Mouse (Mus musculus): ENCODE measurements around the gene Arih2. TPM values are rescaled to one million over a fixed set of nuclear protein-coding genes. Genes with fewer than 3 reads are reported as not detected.
A peak's percentile ranks its signal among the peaks of the same experiment; 100 is the strongest.
"Not testable (repeated sequence)": the region's sequence is repeated elsewhere in the genome, so short reads cannot be mapped to it uniquely, and the experiment has no call there.

The Arih2 gene
- polyA plus RNA-seq, 1 experiment: 43.7 TPM

- H3K27ac ChIP-seq (ENCODE audit: insufficient read depth, low read length): no peak overlapping the region
- TF ChIP-seq CTCF (IDR thresholded peaks at IDR 0.05; ENCODE audit: extremely low read depth, insufficient read depth, low read length): no peak
- TF ChIP-seq POLR2A (IDR thresholded peaks at IDR 0.05; ENCODE audit: extremely low read depth, insufficient read depth, low read length): no peak
- no peaks in the 10 kb centered on the region for H3K4me1 ChIP-seq (ENCODE audit: control insufficient read depth, insufficient read depth, low read length)
- H3K4me3 ChIP-seq (ENCODE audit: insufficient read depth, low read length): no peak overlapping the region
Observed at GRCm38 (mm10) chr9:108628141-108628540, 21.0 kb downstream of the Arih2 start.

GRCm38 (mm10) chr9:108626498-108626897 lies 22.7 kb downstream of the Arih2 start:
- H3K4me1 ChIP-seq (ENCODE audit: control insufficient read depth, insufficient read depth, low read length): no peaks in the 10 kb centered on the region
- no peak overlapping the region for H3K27ac ChIP-seq (ENCODE audit: insufficient read depth, low read length)
- no peak overlapping the region for H3K4me3 ChIP-seq (ENCODE audit: insufficient read depth, low read length)
- TF ChIP-seq CTCF (IDR thresholded peaks at IDR 0.05; ENCODE audit: extremely low read depth, insufficient read depth, low read length) (no peak), POLR2A (IDR thresholded peaks at IDR 0.05; ENCODE audit: extremely low read depth, insufficient read depth, low read length) (no peak)

- no peaks in the 10 kb centered on the region for H3K4me1 ChIP-seq (ENCODE audit: control insufficient read depth, insufficient read depth, low read length)
- H3K27ac ChIP-seq (ENCODE audit: insufficient read depth, low read length): no peak overlapping the region
- no peak overlapping the region for H3K4me3 ChIP-seq (ENCODE audit: insufficient read depth, low read length)
- no peak for TF ChIP-seq CTCF (IDR thresholded peaks at IDR 0.05; ENCODE audit: extremely low read depth, insufficient read depth, low read length)
- TF ChIP-seq POLR2A (IDR thresholded peaks at IDR 0.05; ENCODE audit: extremely low read depth, insufficient read depth, low read length): no peak
Observed at GRCm38 (mm10) chr9:108617301-108617700, 31.9 kb downstream of the Arih2 start.

GRCm38 (mm10) chr9:108611488-108611887 lies 37.7 kb downstream of the Arih2 start:
- Histone ChIP-seq H3K4me3 (ENCODE audit: insufficient read depth, low read length) (no peak overlapping the region), H3K27ac (ENCODE audit: insufficient read depth, low read length) (no peak overlapping the region), H3K4me1 (ENCODE audit: control insufficient read depth, insufficient read depth, low read length) (no peaks in the 10 kb centered on the region; the same call in 1 of the 2 replicates)
- TF ChIP-seq CTCF (IDR thresholded peaks at IDR 0.05; ENCODE audit: extremely low read depth, insufficient read depth, low read length) (no peak), POLR2A (IDR thresholded peaks at IDR 0.05; ENCODE audit: extremely low read depth, insufficient read depth, low read length) (no peak)

GRCm38 (mm10) chr9:108608889-108609288 lies 40.3 kb downstream of the Arih2 start:
- H3K4me3 ChIP-seq (ENCODE audit: insufficient read depth, low read length): no peak overlapping the region
- H3K4me1 ChIP-seq (ENCODE audit: control insufficient read depth, insufficient read depth, low read length): no peaks in the 10 kb centered on the region; the same call in 1 of the 2 replicates
- TF ChIP-seq CTCF (IDR thresholded peaks at IDR 0.05; ENCODE audit: extremely low read depth, insufficient read depth, low read length) (no peak), POLR2A (IDR thresholded peaks at IDR 0.05; ENCODE audit: extremely low read depth, insufficient read depth, low read length) (no peak)
- no peak overlapping the region for H3K27ac ChIP-seq (ENCODE audit: insufficient read depth, low read length)

GRCm38 (mm10) chr9:108607929-108608328 lies 41.3 kb downstream of the Arih2 start:
- not testable (repeated sequence) for H3K27ac ChIP-seq (ENCODE audit: insufficient read depth, low read length); H3K4me3 ChIP-seq (ENCODE audit: insufficient read depth, low read length); H3K4me1 ChIP-seq (ENCODE audit: control insufficient read depth, insufficient read depth, low read length)

- no peaks in the 10 kb centered on the region; the same call in 1 of the 2 replicates for H3K4me1 ChIP-seq (ENCODE audit: control insufficient read depth, insufficient read depth, low read length)
- TF ChIP-seq POLR2A (IDR thresholded peaks at IDR 0.05; ENCODE audit: extremely low read depth, insufficient read depth, low read length) (no peak), CTCF (IDR thresholded peaks at IDR 0.05; ENCODE audit: extremely low read depth, insufficient read depth, low read length) (no peak)
Observed at GRCm38 (mm10) chr9:108601986-108602385, 47.2 kb downstream of the Arih2 start.

GRCm38 (mm10) chr9:108600011-108600410 lies 49.2 kb downstream of the Arih2 start:
- no peak overlapping the region for H3K27ac ChIP-seq (ENCODE audit: insufficient read depth, low read length)

More at GRCm38 (mm10) chr9:108601986-108602385, 47.2 kb downstream of the Arih2 start:
- Histone ChIP-seq H3K4me3 (ENCODE audit: insufficient read depth, low read length) (no peak overlapping the region), H3K27ac (ENCODE audit: insufficient read depth, low read length) (no peak overlapping the region)

GRCm38 (mm10) chr9:108599021-108599566 lies 50.1 kb downstream of the Arih2 start:
- H3K4me1 ChIP-seq (ENCODE audit: control insufficient read depth, insufficient read depth, low read length): peaks cover 2% of the 10 kb centered on the region; the same call in 1 of the 2 replicates
- TF ChIP-seq CTCF (IDR thresholded peaks at IDR 0.05; ENCODE audit: extremely low read depth, insufficient read depth, low read length) (no peak), POLR2A (IDR thresholded peaks at IDR 0.05; ENCODE audit: extremely low read depth, insufficient read depth, low read length) (no peak)

More at GRCm38 (mm10) chr9:108600011-108600410, 49.2 kb downstream of the Arih2 start:
- Histone ChIP-seq H3K4me1 (ENCODE audit: control insufficient read depth, insufficient read depth, low read length) (peaks cover 2% of the 10 kb centered on the region; the same call in 1 of the 2 replicates), H3K4me3 (ENCODE audit: insufficient read depth, low read length) (no peak overlapping the region)
- TF ChIP-seq CTCF (IDR thresholded peaks at IDR 0.05; ENCODE audit: extremely low read depth, insufficient read depth, low read length) (no peak), POLR2A (IDR thresholded peaks at IDR 0.05; ENCODE audit: extremely low read depth, insufficient read depth, low read length) (no peak)

GRCm38 (mm10) chr9:108596998-108597764 lies 52.0 kb downstream of the Arih2 start, which contains the start of gene P4htm:
TSS of gene P4htm (minus strand) at chr9:108597667.
- Histone ChIP-seq H3K4me1 (ENCODE audit: control insufficient read depth, insufficient read depth, low read length) (peaks cover 2% of the 10 kb centered on the region; the same call in 1 of the 2 replicates), H3K4me3 (ENCODE audit: insufficient read depth, low read length) (peak within 1 kb of the TSS; percentile 89), H3K27ac (ENCODE audit: insufficient read depth, low read length) (peak within 1 kb of the TSS; percentile 85)
- TF ChIP-seq CTCF (IDR thresholded peaks at IDR 0.05; ENCODE audit: extremely low read depth, insufficient read depth, low read length) (no peak), POLR2A (IDR thresholded peaks at IDR 0.05; ENCODE audit: extremely low read depth, insufficient read depth, low read length) (peak; percentile 53; the same call in 1 of the 2 replicates)

More at GRCm38 (mm10) chr9:108599021-108599566, 50.1 kb downstream of the Arih2 start:
- Histone ChIP-seq H3K4me3 (ENCODE audit: insufficient read depth, low read length) (no peak overlapping the region), H3K27ac (ENCODE audit: insufficient read depth, low read length) (no peak overlapping the region)
